Mouse (Mus musculus) T-helper 17 cell (primary cell): ENCODE measurements around the gene Kansl1.

Source experiments
- in situ Hi-C, 2 experiments: fragments of 300-600 bp; cut with MboI, MseI; formaldehyde crosslinking; loops; 1 replicate in 1 of 2; 2 replicates in 1 of 2; pipeline ENCODE4 v1.15.1; 2025; ENCODE audit warnings: high pct_unique_total_duplicates in 2 of 2

Gene Kansl1

DNA sequence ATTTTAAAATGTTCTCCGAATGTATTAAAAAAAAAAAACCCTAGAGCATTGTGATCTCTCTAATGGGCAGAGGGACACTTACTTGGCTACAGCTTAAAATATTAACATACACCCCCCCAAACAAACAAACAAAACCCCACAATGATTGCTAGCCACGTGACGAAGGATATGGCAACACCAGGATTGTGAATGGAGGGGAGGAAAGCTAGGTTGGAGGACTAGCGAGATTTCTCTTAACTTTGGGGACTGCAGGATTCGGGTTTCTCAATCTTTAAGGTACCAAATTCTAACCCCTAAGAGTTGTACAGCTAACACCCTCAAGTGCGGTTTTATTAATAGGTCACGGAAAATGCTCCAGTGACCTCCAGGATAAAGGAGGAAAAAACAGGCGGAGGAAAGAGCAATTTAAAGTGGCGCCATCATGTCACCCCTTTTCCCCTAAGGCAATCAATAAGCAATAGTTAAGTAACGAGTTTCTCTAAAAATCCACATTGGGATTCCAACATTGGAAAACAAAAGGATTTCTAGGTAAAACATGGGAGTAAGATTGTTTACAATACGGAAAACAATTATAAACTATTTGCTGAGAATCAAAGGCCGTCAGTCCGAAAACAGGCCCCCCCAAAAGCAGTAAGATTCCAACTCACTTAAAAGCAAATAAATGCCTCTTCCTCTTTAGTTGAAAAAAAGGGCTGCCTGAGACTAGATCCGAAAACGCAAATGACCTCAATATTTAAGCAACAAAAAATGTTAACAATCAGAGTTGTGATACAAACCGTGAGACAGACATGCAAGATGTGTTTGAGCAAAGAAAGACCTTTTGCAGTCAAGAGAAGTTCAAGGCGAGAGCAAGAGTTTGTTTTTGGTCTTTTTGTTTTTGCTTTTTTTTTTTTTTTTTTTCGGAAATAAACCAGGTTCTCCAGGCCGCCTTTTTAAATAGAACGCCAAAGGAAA lies 27.9 kb downstream of the Kansl1 start:
- in situ Hi-C loops: no loop called here

DNA sequence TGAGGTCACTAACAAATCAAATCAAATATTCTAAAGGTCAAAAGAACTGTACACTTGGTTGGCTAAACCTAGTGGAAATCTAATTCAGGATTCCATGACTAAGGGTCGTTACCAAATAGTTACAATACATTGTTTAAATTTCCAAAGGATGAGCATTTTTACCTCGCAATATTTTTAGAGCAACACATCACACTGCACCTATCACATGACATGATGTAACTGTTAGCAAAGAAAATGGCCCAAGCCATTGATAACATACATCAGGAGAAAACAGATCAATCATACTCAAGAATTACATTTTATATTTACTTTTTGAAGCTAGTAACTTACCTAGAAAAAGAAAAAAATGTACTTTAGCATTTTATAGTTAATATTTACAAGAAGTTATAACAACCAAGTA lies 29.0 kb downstream of the Kansl1 start:
- in situ Hi-C loops: no loop called here

DNA sequence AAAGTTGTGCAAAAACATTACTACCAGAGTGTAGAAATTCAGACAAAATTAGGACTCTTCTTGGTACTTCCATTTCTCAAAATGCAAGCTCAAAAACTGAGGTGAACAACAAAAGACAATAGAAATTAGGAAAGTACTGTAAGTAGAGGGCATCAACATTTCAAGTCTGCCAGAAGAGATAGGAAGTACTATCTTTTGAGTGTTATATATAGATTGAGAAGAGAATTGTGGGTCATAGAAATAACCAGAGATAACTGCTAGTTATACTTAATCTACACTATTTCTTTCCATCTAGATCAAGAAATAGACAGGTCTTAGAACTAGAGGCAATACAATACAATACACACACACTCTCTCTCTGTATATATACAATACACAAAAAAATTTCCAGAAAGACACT lies 30.2 kb downstream of the Kansl1 start:
- in situ Hi-C loops: no loop called here

DNA sequence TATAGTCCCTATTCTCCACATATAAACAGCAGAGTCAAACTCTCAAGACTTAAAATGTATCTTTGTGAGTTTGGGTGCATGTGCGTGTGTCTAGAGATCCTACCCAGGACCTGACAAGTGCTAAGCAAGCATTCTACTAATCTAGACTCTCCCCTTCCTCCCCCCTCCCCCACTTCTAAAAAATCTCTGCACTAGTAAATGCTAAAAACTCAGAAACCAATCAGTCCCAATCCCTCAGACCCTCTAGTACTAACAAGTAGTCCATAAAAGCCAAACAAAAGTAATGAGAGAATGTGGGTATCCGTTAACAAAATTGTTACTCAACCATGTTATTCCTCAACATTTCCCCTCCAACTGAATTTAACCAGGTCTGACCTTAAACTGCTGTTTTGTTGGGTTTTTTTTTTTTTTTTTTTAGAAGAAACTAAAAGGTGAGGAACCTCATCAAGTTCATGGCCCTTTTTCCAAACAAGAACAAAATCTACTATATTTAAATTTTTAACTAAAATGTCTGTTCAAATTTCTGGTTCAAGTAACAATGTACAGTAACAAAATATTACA lies 32.2 kb downstream of the Kansl1 start:
- in situ Hi-C loops: no loop called here

DNA sequence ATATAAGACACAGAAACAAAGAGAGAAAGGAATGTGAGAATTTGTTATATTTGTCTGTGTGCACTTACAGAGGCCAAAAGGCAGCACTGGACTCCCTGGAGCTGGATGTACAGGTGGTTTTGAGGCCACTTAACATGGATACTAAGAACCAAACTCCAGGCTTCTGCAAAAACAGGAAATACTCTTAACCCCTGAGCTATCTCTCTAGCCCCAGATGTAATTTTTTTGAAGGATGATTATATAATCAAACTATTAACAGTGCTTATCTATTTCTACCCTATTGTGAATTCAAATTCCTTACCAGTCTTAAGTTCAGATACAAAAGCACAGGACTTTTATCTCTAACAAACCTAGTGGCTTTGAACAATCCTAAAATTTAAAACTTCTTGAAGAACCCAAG lies 32.9 kb downstream of the Kansl1 start:
- in situ Hi-C loops: no loop called here

DNA sequence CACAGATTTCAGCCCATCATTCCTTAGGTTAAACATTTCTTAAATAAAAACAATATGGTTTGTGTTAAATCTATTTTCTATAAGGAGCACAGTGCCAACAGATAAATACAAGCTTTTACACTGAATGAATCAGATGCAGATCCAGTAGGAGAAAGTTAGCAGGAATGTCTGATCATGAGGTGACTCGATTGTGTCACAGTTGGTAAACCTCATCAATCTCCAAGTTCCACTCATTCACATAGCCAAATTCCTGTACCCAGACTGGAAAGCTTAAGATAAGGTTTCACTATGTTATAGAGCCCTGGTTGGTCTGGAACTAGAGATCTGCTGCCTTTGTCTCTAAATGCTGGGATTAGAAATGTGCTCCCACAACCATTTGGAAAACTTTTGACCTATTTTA lies 33.5 kb downstream of the Kansl1 start:
- in situ Hi-C loops: no loop called here

DNA sequence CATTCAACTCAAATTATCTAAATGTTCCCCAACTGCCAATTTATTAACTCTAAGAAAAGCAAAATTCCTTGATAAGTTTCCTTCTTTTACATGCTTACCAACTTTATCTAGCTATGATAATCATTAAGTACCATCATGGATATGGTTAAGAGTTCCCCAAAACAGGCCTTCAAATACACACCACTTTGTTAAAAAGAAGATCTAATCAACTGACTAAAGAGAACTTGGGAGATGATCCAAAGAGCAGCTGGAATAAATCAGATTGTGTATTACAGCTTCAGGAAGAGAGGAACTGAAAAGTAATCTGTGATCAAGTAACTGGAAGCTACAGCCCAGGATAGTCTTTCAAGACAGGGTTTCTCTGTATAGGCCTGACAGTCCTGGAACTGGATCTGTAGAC lies 36.4 kb downstream of the Kansl1 start:
- in situ Hi-C loops: no loop called here

DNA sequence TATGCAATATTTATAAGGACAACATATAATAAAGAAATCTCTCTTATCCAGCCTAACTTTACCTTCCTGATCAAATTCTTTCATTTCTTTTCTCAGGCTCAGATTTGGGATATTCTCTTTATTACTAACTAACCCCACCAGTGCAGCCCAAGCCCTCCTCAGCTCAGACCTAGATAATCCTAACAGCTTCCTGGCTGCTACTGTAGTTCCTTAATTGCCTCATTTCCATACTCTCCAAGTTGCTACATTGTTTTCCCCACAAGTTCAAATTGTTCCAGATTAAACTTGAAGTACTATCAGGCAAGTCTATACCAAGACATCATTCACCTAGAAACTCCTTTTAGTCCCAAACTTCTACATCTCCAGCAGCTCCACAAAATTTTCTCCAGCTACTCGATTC lies 36.9 kb downstream of the Kansl1 start:
- in situ Hi-C loops: no loop called here

DNA sequence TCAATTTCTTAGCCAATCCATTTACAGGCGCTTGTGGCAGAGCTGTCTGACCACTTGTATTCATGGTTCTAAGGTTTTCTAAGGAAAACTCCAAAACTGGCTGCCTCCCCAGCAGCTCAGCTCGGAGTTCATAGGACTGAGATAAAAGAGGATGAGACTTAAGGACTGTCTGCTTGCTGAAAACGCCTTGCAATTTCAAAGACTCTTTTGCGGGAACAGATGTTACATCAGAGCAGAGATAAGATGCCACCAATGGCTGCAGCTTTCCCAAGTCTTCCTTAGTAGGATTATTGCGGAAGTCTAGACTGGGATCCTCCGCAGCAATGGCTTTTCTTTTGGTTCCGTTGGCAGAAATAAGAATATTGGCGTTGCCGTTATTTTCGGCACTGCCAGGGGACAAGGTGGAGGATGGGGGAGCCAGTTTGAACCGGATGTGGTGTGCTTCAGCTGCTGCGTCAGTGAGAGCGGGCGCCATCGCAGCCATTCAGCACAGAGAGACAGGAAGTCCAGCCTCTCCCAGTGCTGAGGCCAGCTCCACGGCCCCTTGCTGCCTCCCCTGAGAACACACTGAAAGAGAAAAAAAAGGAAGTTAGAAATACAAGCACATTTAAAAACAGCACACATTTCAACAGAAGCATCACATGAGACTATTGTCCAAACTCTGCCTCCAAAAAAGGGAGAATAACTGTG lies 43.8 kb downstream of the Kansl1 start:
- in situ Hi-C loops: no loop called here

DNA sequence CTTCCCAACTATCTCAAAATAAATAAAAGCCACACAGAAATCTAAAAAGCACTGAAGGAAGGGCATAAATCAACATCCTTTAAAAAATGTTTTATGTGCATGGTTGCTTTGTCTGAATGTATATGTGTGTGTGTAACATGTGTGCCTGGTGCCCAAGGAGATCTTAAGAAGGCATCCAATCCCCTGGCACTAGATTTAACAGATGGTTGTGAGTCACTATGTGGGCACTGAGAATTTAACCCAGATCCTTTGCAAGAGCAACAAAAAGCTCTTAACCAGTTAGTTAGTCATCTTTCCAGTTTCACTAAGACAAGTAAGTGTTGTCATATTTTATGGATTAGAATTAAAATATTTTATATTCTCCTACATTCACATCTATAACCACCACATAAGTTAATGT lies 56.4 kb downstream of the Kansl1 start:
- in situ Hi-C loops: no loop called here

DNA sequence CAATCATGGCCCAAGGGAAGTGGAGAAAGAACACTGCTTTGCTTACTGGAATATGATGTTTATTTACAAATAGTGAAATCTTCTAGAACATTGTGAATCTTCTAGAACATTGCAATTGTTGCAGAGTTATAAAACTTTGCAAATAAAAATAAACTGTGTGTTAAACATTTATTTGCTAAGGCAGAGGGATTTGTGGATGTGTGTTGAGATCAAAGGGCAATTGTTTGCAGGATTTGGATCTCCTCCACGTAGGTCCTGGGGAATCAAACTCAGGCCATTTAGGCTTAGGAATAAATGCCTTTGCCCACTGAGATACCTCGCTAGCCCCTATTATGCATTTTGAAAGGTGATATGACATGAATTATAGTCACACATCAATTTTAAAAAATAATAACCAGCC lies 61.3 kb downstream of the Kansl1 start:
- in situ Hi-C loops: loop anchor here in 1 of 2 experiments (5.0 kb wide), 1 partner anchor 40 kb away; no protein-coding TSS in a partner anchor

DNA sequence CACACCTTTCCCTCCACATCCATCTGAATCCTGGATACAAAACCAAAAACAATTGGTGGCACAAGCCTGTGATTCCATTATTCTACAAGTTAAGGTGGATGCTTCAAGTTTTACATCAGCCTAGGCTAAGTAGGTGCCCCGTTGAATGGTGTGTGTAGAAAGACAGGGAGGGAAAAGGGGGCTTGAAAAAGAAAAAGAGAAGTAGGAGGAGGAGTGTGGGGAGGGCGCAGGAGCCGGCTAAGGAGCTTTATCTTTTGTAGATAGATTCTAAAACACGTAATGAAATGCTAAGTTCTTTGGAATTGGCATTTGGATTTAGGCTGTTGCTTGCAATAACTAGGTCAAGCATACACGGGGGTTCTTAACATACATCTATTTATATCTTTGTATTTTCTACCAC lies 67.7 kb downstream of the Kansl1 start:
- in situ Hi-C loops: no loop called here

DNA sequence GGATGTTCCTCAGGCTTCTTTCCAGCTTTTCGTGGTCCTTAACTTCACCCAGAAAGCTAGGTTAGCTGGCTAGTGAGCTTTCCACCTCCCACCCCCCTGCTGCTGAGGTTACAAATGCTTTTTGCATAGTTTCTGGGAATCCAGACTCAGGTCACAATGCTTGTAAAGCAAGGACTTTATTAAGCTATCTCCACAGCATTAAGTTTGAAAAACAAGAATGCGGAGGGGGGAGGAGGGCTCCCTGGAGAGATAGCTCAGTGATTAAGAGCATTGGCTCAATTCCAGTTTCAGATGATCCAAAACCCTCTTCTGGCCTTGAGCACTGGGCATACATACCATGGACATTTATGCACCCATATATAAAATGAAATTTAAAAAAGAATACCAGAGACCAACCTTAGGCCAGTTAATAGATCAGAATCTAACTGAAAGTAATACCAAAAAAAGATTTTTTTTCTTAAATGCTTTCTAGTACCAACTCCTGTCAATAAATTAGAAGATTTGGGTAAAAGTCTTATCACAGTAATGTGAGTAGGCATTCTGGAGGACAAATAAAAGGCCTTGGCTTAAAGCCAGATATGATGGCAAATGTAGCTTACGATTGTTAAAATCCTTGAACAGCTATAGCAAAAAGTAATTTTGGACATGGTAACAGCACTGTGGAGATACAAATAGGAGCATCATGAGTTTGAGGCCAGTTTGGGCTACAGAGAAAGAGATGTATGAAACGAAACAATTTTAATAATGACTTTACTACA lies 69.0 kb downstream of the Kansl1 start:
- in situ Hi-C loops: no loop called here

DNA sequence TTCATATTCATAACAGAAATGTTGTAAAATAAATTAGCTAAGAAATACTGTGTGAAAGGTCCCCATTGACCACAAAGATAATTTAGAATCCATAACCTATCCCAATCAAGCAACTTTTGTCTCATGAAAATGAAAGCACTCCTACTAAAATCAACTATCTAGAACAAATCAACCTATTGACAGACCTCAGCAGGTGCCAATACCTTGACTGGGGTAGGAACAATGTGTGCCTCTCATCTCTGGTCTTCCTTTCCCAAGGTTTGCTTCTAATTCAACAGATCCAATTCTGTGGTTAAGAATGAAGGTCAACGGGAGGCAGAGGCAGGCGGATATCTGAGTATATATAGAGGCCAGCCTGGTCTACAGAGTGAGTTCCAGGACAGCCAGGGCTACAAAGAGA lies 73.0 kb downstream of the Kansl1 start:
- in situ Hi-C loops: no loop called here

DNA sequence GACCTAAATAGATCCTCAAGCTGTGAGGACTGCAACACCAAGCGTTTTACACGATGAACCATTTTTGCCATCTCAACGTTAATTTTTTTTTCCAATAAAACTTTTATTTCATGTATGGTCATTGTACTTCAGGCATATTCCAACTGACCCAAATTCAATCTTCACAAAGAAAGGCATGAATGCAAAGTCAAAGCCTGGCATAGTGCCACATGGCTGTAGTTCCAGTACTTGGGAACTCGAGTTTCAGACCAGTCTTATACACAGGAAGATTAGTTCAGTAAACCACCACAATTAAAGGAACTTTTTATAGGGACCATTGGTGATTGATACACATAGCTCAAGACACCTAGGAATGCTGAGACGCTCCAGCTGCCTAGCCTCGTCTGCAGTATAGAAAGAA lies 75.5 kb downstream of the Kansl1 start:
- in situ Hi-C loops: no loop called here

DNA sequence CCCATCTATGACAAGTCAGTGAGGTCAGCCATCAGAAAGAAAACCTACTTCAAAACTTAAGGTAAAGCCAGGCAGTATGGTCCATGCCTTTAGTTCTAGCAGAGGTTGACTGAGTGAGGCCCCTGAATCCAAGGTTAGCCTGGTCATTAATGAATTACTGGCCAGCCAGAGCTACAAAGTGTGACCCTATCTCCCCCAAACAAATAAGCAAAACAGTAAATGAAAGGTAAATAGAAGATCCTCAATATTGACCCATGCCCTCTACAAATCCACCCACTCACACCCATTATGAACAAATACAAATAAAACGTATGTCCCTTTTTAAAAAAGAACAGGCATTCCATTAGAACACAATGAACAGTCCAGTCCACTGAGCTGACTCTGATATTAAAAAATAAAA lies 76.5 kb downstream of the Kansl1 start:
- in situ Hi-C loops: no loop called here

DNA sequence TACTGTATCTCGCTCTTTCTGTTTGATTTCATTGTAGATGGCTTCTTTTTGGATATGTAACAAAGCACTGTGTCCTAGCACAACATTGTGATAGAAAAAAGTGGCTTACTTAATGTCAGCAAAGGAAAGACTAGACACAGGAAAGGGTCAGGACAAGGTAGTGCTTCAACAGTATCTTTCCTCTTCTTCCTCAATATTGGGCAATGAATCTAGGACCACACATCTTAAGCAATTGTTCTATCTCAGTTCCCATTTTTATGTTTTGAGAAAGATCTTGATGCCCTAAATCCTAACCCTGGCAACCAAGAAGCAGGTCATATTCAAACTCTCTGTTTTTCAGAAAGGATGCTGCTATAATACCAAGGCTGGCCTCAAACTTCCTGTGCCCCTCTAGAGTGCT lies 81.4 kb downstream of the Kansl1 start:
- in situ Hi-C loops: no loop called here

DNA sequence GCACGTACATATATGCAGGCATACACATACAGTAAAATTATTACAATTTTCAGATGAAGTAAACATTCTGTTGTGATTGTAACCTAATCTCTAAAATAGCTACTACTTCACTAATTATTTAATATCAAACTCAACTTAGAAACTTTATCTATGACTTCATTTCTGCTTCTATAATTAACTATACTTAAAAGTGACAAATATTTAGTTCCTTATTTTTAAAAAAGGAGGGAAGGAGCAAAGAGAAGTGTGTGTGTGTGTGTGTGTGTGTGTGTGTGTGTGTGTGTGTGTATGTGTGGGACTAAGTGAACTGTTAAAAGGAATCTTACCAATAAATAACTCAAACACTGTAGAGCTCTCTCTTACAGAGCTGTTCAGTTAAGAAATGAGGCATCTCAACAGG lies 82.1 kb downstream of the Kansl1 start:
- in situ Hi-C loops: no loop called here

DNA sequence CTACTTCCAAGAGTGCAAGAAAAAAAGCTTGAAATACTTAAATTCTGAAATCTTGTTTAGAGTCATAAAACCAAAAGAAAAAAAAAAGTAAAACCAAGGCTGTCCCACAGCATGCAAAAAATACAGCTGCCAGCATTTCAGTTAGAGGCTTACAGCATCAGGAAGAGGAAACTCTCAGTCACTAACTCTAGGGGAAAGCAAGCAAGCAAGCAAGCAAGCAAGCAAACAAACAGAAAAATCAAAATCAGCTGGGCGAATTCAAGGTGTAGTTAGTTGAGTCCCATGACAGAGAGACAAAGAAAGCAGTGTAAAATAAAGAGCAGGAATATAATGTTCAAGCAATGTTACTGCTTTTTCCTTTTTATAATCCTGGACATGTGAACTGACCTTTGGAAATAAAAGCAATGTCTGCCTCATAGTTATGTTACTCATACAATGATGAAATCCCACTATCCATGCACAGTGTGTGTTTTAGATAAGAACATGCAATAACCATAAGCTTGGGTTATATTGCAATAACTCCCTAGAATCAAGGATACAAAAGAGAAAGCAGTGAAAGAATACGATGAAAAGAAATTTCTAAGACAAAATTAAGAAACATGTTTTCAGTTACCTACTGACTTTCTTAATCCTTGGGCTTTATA lies 85.4 kb downstream of the Kansl1 start:
- in situ Hi-C loops: no loop called here

DNA sequence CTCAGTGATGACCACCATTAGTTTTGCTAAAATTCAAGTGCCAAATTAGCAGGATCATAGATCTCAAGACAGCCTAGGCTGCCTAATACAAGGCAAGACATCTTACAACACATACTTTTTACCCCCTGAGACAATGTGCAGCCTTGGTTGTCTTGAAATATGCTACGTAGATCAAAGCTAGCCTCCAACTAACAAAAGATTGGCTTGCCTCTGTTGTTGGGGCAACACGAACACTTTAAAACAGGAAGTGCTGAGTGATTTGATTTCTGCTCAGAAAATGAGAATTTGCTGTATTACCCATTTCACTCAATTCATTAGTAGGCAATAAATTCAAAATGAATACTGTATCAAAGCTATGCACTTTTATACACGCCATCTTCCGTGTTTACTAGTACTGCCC lies 86.8 kb downstream of the Kansl1 start:
- in situ Hi-C loops: no loop called here

DNA sequence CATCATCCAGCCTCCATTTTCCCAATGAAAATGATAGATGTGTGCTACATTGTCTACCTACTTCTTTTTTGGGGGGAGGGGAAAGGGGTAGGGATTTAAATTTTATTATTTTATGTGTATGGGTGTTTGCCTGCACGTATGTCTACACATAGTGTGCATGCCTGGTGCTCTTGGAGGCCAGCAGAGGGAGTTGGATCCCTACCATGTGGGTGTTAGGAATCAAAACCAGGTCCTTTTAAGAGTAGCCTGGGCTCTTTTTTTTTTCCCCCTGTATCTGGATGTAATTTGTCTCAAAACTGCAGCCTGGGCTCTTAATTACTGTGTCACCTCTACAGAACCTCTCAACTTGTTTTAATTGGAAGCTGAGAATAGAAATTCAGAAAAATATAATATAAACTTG lies 89.0 kb downstream of the Kansl1 start:
- in situ Hi-C loops: no loop called here
